Mouse (Mus musculus) spleen, embryonic (tissue): Measurements from ENCODE around the gene Nfkbib.

Experiments used
- CTCF ChIA-PET: fragments of 350-600 bp; sonication (Branson Sonifier 250); formaldehyde crosslinking; loops from one replicate; lab custom pipeline; 2022; lab: Charles Lee

Gene Nfkbib

DNA sequence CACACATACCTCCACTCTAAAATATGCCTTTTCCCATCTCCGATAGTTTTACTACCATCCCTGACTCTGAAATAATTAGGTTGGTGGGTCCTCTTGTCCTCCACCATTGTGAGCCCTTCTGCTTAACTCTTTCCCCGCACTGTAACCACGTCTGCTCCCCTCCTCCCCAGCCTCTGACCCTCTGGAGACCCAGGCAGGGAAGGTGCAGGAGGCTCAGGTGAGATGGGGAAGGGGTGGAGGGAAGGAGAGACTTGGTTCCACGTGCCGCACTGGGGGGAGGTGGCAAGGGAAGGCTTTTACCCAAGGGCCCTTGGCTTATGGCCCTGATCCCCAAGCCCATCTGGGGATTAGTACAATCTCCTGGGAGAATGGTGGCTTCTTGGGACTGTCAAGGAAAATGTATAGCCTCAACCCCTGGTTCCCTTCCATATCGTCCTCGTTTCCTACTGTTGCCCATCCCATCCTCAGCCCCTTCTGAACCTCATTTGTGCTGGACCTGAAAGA lies at the start of gene Nfkbib:
Nfkbib (minus strand) TSS at position 51 of the 504 bp plus-strand sequence.
- CTCF ChIA-PET, result no interaction called here

DNA sequence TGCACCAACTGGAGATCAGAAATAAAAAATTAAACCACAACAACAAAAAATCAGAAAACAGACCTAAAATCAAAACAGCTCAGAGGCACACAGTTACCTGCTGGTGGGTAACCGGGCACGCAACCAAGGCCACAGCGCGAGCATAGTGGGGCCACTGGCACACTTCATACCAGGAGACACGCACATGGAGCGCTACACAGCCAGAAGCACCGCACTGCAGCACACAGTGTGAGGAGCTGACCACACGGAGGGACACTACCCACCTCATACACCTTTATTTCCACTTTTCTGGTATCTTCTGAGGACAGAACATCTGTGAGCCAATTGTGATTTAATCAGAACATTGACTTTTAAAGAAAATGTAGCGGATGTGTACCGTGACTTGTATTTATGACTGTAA lies 49.6 kb upstream of the Nfkbib start:
- CTCF ChIA-PET, result interaction anchor here (0.7 kb wide), 1 partner anchor 184 kb away, joined by 3 read pairs; no protein-coding TSS in a partner anchor

DNA sequence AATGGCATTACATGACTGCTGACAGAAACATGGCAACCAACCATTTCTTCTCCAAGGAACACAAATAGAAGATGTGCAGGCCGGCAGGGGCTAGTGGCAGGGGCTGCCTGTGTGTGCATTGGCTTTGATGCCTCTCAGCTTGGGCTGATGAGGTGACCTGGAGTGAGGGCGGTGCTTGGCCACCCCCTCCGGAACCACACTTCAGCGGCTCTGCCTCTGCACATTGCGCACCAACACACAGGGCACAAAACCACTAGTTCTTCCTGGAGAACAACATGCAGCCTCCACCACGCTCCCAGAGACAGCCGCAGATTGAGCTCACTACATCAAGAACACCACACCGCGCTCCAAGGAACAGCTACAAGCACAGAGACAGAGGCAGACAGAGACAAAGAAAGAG lies 48.9 kb upstream of the Nfkbib start:
- CTCF ChIA-PET, result no interaction called here

DNA sequence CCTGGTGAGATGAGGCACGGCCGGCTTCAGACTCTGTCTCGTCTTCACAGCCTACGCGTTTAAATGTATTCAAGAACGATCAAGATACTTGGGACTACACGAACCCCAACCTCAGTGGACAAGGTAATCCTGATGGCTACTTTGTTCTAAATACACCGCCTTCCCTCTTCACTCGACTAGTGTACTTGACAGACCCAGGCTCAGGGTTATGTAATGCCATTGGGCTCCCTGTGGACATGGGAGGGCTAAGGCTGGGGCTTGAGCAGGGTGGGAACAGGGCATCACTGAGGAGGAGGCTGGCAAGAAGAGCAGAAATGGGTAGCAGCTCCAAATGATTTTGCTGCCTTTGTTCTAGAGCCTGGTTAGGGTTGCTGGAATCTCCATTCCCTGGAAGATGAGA lies 47.9 kb upstream of the Nfkbib start:
- CTCF ChIA-PET, result no interaction called here

DNA sequence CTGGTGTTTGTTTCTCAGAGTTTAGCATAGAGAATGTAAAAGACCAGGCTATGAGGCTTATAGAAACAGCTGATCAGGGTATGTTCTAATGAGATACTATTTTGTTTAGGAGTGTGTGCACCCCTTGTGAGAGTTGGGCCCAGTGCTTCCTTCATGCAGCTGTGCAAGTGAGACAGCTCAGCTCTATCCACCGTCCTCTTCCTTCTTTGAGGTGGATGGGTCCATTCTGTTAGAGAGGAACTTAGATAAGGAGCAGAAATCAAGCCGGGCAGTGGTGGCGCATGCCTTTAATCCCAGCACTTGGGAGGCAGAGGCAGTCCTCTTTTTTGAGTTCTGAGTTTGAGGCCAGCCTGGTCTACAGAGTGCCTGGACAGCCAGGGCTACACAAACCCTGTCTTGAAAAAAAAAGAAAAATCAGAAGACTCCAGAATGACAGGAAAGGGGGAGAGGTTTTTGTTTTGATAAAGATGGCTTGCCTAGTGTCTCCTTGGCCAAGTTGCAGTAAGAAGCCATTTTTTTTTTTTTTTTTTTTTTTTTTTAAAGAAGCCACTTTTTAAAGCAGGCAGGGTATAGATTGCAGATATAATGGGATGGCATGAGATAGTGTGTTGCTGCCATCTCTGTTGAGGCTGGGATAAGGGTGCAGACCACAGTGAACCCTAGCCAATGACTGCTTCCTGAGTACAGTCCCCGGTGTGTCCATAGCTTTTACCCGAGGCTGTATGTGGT lies 47.2 kb upstream of the Nfkbib start:
- CTCF ChIA-PET, result no interaction called here

DNA sequence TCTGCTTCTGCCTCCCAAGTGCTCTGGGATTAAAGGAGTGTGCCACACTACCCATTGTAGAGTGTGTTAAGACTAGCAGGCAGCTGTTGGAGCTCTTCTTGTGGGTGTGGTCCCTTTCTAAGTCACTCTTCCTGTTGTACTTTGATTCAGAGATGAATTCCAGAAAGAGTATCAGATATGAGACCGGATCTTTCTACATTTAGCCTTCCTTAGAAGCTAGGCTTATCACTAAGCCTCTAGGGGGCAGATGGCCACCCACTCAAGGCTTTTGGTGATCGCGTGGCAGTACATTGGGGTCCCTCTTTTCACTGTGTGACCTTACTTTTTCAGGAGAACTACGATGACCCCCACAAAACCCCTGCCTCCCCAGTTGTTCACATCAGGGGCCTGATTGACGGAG lies 45.6 kb upstream of the Nfkbib start:
- CTCF ChIA-PET, result interaction anchor here (0.5 to 1.5 kb wide), 2 partner anchors 23 to 43 kb away, joined by 3 to 4 read pairs; no protein-coding TSS in a partner anchor

DNA sequence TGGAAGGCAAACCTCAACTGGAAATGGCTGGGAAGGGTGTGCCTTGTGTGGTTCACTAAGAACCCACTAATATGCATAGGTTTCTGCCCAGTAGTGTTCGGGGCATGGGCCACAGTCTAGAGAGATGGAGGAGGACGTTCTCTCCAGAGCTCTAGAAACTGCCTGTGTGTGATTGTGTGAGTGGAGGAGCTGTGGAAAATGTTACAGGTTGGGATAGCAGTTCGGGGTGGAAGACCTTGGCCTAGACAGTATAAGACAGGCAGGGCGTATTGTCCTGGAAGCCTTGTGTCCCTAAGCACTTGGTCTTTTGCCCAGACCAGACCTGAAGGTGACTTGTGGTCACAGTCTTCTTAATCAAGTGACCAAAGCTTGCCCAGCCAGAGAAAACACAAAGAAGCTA lies 45.1 kb upstream of the Nfkbib start:
- CTCF ChIA-PET, result interaction anchor here (1.5 kb wide), 1 partner anchor 22 kb away, joined by 4 read pairs; no protein-coding TSS in a partner anchor

DNA sequence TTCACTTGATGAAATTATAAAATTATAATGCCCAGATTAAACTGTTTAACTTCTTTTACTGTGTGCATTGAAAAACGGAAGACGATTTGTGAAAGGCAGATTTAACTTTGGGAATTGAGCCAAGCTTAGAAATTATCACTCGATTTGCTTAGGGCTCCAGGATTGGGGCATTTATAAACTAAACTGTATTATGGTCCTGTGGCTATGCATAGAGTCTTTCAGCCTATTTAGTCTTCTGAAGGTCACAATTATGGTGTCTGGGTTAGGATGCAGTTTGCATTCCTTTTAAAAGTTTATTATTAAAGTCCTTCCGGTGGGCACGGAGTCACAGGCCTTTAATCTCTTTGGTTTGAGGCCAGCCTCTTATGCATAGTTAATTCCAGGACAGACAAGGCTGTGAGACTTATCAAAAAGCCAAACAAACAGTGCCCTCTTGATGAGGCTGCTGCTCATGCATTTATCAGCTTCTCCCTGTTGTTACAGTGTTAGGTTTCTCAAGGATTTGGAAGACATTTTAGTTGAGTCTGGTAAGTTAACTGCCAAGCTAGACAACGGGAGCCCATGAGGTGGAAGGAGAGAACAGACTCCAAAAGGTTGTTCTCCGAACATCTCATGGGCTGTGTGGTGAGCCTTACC lies 44.4 kb upstream of the Nfkbib start:
- CTCF ChIA-PET, result interaction anchor here (0.6 to 1.5 kb wide), 2 partner anchors 22 to 93 kb away, joined by 4 to 5 read pairs; no protein-coding TSS in a partner anchor

DNA sequence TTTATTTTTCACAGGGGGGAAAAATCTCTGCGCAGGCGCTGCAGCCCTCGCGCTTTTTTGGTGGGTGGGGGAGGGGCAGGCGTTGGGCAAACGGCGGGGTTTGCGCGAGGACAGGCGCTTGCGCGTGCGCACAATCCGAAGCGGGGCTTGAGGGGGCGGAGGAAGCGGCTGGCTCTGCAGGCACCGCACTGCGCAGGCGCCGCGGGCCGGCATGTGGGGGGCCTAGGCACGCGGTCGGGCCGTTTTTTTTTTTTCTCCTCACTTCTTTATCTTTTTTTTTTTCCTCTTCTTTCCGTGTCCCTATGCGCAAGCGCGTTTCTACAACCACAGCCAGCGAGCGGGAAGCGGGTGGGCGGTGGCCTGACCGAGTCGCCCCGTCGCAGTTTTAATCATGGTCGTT lies 43.9 kb upstream of the Nfkbib start:
- CTCF ChIA-PET, result interaction anchor here (0.7 to 1.5 kb wide), 3 partner anchors 21 to 101 kb away, joined by 4 read pairs; partner anchors contain the start of gene Mrps12

DNA sequence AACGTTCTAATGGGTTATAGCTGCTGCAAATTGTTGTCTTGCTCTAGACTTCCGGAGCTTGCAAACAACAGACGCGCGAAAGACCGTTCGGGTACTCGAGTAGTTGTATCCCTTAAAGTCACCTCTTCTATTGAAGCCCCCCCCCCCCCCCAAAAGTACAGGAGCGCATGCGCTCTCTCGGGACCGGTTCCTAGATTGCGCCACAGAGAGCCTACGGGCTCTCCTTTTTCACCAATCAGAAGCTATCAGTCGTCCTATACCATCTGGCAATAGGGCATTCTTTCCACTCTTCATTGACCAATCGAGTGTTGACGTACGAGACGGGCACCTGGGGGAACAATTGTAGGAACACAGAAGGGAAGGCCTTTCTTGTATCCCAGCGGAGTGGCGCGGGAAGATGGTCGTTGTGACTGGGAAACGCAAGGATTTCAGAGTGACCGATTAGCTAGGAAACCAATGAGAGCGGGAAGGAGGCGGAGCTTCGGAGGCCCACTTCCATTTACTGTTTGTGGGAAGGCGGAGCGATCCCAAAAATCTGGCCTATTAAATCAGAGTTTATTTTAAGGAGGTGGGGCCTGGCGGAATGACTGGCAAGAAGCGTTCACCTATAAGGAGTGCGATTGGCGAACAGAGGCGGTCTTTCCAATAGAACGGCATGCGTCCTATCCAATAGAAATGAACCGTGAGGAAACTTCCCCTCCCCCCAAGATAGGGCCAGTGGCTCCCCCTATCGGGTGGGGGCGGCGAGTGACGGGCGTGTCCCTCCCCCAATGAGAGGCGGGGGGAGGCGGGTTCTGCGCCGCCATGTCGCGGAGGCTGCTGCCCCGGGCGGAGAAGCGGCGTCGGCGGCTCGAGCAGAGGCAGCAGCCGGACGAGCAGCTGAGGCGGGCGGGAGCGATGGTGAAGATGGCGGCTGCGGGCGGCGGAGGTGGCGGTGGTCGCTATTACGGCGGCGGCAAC lies 43.1 kb upstream of the Nfkbib start:
- CTCF ChIA-PET, result interaction anchor here (0.6 to 1.4 kb wide), 5 partner anchors 12 to 961 kb away, joined by 4 to 5 read pairs (median 4); partner anchors contain the start of gene Mrps12

DNA sequence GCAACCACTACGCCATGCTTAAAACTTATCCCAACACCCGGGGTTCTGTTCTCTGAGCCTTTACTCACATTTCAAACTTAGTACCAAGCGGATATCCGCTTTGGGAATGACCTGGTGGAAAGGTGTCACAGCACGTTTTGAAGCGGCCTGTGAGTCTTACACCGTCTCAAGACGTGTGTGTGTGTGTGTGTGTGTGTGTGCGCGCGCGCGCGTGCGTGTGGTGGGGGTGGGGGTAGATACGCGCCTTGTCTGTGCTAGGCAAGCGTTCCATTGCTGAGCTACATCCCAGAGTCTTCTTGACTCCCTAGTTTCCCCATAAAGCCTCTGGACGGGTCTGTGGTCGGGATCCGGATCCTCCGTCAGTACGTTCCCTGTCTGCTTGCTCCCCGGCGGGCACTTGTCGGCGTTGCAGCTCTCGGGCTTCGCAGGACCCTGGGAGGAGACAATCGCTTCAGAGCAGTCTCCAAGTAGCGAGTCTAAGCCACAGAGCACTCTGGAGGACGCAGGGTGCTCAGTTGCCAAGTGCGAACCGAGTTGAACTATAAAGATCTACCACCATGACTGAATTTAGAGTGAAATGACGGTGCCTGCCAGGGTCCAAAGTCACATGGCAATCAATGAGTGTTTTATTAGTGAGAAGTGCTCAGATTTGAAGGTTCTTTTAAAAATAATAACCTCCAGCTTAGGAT lies 42.2 kb upstream of the Nfkbib start:
- CTCF ChIA-PET, result interaction anchor here (0.6 to 1.4 kb wide), 3 partner anchors 11 to 17 kb away, joined by 4 to 5 read pairs (median 5); no protein-coding TSS in a partner anchor

DNA sequence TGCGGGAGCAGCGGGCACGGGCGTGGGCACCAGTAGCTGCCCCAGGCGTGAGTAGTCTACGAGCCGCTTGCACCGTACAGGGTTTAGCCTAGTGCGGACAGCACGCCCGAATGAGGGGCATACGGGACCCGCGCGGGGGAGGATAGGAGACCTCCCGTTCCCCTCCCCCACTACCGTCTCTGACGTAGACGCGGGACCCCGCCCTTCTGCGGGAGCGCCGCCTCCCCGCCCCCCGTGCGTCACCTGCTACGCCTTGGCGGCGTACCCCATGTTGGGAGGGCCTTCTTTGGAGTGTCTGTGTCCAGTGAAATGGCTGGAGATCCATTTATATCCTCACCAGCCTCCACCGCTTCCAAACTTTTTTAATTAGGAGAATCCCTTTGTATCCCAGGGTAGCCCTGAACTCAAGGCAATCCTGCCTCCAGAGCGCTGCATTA lies 41.7 kb upstream of the Nfkbib start:
- CTCF ChIA-PET, result interaction anchor here (0.6 to 1.4 kb wide), 2 partner anchors 11 to 18 kb away, joined by 4 to 5 read pairs; no protein-coding TSS in a partner anchor

DNA sequence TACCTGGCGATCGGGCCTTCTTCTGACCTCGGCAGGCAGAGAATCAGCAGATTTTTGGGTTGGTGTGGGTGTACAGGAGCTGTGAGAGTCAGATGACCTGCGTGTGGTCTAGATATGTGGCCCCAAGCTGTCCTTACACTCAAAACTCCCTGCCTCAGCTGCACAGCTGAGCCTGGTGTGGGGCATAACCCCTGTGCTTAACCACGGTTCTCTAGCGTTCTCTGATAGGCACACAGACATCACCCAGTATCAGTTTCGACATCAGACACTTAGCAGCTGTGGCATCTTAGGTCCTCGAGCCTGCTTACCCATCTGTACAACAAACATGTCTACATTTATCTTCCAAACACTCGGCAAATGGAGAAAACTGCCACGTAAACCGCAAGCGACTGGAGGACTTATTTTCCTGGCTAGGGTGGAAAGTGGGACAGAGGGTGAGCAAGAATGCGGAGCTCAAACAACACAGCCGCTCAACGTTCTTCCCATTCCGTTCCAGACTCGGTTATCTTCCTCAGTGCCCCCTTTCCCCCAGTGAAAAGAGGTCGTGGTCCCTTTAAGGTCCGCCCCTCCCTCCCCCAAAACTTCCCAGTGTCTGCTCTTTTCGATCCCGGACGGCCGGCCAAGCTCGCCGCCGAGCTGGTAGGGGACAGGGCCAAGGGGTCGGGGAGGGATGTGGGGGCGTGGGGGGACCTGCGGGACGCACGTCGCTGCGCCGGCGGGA lies 41.1 kb upstream of the Nfkbib start, which contains the start of gene Hnrnpl:
Hnrnpl (plus strand) TSS at position 321 of the 721 bp plus-strand sequence.
- CTCF ChIA-PET, result interaction anchor here (0.7 kb wide), 2 partner anchors 27 to 44 kb away, joined by 3 read pairs; no protein-coding TSS in a partner anchor

DNA sequence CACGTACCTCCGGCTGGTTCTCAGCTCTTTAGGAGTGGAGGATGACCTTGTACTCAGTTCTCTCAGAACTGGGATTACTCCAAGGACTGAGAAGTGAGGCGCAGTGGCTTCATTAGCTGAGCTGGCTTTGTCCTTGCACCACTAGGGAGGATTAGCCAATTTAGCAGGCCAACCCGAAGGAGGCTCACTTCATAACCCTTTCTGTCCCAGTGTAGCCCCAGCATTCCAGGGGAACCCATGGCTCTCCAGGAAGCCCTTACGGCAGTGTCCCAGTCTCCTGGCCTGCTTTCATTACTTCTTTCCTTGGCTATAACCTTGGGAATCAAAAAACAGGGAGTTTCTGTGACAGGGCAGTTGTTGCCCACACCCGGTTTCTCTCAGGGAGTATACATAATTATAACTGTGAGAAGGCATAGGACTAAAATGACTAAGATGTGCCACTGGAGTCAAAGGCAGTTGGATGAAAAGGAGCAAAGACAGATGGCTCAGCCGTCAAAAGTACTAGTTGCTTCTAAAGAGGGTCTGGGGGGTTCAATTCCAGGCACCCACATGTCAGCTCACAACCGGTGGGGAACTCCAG lies 40.4 kb upstream of the Nfkbib start:
- CTCF ChIA-PET, result interaction anchor here (0.7 kb wide), 2 partner anchors 26 to 43 kb away, joined by 3 read pairs; no protein-coding TSS in a partner anchor

DNA sequence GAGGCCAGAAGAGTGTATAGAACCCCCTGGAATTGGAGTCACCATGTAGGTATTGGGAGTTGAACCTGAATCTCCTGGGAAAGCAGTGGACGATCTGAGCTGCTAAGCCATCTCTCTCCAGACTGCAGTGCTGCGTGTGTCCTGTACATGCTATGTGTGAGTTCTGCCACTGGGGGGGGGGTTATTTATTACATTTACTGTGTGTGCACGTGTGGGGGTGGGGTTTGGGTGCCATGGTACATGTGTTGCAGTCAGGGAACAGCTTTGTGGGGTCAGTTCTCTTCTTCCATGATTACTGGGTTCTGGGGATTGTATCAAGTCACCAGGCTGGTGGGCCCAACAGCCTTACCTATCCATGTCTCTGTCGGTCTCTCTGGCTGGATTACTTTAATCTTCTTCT lies 39.6 kb upstream of the Nfkbib start:
- CTCF ChIA-PET, result interaction anchor here (0.6 to 0.7 kb wide), 4 partner anchors 17 to 418 kb away, joined by 3 to 12 read pairs (median 8); no protein-coding TSS in a partner anchor

DNA sequence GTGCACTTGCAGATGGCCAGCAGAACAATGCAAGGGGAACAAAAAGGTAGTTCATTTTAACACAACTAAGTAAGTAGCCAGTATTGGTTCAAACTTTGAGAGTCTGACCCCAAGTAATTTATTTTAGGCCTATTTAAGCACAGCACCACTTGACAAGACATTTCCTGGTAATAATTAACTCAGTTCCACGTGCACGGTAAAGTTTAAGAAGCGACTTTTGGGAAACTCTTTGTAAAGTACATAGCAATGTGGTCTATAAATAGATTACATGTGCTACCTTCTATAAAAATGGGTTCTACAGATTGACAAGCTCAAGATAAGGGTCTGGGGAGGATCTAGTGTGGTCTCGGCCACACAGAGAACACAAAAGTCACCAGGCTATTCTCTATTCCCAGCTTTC lies 36.4 kb upstream of the Nfkbib start:
- CTCF ChIA-PET, result no interaction called here

DNA sequence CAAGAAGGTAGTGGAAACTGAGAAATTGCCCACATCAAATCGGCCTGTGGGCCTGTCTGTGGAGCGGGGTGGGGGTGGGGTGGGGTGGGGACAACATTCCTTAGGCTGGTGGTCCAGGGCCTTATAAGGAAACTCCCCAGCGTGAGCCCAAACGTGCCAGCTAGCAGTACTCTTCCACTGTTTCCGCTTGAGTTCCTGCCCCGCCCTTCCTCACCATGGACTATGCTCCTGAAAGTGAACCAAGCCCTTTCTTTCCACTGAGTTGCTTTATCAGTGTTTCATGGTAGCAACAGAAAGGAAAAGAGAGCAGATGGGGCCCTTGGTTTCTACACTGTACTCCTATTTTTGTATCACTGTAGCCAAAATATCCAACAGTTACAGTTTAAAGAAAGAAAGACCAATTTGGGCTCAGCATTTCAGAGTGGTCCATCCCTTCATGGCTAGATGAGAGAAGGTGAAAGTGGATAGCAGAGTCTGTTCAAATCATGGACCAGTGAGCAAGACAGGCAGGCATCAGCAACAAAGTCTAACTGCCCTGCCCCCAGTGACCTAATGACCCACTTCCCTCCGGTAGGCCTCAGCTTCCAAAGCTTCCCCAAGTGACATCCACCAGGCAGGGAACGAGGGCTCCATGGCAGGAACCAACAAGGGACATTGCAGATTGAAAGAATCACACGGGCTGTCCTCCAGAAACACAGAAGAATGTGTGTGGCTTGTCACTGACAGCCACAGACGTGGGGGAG lies 35.7 kb upstream of the Nfkbib start:
- CTCF ChIA-PET, result interaction anchor here (0.5 kb wide), 1 partner anchor 1282 kb away, joined by 4 read pairs; no protein-coding TSS in a partner anchor
